Mouse (Mus musculus) c-Kit-positive CD71-positive TER-119-positive erythroid progenitor cells, embryonic 14.5 days (primary cell): Measurements from ENCODE around the gene Cobl.

Source experiments
- DNase-seq: peaks from one replicate; pipeline ENCODE4 v3.0.0-alpha.2; 2013; ENCODE audit warnings: low spot score

Gene Cobl

DNA sequence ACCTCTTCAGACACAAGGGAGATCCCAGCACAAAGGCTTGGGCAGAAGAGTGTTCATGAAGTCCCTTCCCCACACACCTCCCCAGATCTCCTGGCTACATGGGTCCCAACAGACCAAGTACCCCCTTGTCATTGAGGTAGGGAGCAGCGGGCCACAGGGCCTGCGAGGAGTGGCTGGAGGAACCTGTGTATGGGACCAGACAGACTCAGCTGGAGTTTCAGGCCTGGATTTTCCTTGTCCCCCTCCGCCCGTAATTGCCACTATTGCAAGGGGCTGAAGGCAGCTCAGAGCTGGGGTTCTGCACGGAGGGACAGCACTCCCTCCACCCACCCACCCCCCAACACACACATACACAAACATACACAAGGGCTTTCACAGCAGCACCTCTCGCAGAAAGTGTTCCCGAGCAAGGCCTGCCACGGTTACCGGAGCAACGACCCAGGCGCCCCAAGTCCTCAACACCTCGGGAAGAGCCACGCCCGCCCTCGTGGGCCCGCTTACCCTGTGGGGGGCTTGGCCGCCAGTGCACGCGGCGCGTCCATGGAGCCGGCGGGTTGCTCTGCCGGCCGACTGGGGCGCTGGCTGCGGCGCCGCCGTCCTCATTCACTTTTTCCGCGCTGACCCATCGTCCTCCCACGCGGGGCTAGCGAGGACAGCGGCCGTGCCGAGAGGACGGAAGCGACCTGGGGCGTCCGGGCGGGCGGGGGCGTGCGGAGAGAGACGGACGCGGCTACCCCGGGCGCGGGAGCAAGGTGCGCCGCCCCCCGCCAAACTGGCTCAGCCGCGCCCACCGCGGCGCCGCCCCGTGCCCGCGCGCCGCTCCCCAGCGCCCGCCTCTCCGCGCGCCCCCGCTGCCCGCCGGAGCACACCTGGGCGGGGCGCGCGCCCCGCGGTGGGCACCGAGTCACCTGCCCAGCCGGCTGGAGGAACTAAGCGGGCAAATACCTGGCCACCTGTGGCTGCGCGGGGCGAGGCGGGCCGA lies at the start of gene Cobl:
Gene Cobl (minus strand): TSS at position 780 of the 982 bp plus-strand sequence.
- no peak for DNase-seq

DNA sequence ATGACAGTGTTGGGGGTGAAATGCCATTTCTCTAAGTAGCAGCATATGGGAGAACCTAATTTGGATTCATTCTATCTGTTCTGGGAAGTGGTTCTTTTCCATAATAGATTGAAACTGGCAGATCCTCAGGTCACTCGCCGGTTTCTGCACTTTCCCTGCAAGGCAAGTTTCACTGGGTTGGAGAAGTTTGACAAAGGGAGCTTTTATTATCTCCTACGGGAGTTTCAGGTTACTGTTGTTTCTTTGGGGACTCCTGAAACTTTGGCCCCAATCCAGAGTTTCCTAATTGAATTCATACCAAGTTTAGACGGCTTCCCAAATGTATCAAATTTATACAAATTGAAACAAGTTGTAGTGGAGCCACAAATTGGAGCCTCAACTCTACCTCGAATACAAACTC lies 49.0 kb upstream of the Cobl start:
- no peak for DNase-seq

DNA sequence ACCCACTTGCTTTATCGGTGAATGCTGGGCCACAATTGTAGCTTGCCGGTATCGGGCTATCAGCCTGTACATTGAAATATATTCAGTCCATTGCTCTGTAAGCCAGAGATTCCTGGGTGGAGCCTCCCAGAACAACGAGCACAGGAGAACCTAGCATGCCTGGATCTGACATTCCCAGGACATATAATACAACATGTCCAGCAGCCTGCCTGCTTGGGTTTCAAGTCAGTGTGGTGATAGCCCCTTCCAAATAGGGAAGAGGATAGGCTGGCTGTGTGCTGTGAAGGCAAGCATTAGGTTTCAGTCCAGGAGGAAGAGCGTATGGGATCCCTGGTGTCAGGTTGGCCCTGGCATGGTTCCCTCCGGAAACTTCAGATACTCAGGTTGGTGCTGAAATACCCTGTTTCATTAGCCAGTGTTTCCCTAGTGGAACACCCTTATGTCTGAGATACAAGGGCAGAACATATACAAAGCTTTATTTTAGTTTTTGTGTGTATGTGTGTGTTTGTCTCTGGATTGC lies 41.7 kb upstream of the Cobl start:
- DNase-seq, result no peak

DNA sequence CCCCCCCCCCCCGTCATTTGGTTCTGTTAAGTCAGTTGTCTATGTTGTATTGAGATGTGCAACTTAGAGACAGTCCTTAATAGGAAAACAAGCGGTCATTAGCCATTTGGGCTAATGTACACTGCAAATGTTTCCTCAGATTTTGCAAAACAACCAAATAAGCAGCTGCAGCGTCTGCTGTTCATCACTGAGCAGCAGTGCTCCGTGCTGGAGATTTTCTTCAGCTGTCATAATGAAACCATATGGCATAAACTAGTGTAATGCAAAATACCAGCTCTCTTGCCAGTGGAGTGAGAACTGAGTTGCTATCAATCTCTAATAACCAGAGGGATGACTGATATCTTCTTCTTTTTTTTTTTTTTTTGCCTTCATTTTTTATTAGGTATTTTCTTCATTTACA lies 39.0 kb upstream of the Cobl start:
- DNase-seq, result no peak

DNA sequence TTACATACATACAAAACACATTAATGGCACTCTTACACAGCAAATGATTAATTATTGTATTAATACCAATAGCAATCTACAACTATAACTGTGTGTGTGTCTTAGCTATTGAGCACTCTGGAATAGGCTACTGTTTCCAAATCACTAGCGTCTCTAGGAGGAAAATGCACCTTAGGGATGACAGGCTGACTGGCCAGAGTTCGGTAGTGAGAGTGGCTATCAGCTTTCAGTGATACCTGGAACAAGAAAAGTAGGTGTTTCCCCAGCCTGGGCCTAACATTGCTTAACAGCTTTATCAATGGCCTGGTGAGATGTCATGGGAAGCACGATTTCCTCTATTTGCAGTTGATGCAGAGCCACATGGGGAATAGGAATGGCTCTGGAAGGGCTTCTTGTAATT lies 37.0 kb upstream of the Cobl start:
- no peak for DNase-seq

DNA sequence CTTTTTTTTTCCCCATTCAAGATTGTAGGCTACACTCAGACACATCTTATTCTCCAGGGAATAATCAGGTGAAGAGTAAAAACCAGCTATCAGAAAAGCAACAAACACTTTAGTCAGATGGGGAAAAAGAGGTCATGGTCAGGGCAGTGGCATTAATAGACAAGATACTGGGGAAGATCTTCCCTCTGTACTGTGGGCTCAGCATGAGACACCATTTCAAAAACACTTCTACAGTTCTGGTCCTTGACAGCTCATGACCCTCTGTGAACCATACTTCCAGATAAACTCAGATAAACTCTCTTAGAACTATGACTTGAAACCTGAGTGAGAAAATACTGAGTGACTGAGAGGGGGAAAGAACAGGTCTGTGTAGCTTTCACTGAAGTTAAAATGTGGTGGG lies 29.0 kb upstream of the Cobl start:
- DNase-seq, result no peak

DNA sequence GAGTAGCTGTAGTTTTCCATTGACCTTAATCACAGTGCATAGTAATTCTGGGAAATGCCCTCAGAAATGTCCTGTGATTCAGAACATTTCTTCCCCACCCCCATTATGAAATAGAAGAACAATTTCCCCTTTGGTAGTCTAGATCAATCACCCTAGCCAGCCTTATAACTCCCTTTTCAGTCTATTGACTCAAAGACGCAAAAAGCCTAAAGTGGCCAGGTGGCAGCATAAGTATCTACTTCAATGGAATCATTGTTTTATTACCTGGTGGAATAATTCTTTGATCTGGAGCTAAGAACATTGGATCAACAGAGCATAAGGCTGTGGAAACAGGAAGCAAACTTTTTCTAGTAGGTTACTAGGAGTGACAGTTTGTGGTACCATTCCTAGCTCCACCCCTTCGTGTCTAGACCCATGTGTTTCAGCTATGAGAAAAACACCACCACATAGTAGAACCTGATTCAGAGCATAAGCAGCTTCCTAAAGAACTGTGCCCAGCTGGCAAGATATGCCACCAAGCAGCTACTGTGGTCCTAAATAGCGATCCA lies 15.2 kb upstream of the Cobl start:
- no peak for DNase-seq

DNA sequence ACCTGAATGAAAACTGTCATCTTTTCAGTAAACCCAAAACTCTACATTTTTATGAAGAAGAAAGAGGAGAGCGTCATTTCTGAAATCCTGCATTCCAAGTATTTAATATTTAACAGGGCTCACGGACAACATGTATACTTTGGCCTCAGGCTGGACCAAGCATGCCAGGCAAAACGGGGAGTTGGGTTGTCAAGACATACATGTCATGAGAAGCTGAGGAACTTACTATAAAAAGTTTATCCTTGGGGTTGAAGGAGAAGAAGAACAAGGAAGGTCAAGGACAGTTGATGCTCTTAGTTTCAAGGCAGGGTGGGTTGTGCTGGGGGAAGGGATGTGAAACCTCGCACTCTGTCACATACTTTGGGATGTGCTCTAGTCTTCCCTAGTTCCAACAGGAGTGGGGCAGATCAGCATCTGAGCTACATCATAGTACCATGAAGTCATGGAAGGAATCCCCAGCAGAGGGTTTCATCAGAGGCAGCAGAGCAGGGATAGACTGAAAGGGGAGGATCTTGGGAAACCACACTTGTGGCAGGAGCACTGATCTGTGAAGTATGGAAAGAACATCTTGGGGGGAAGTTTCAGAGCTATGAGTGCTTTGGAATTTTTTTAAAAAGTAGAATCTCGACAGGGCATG lies 9.7 kb upstream of the Cobl start:
- no peak for DNase-seq

DNA sequence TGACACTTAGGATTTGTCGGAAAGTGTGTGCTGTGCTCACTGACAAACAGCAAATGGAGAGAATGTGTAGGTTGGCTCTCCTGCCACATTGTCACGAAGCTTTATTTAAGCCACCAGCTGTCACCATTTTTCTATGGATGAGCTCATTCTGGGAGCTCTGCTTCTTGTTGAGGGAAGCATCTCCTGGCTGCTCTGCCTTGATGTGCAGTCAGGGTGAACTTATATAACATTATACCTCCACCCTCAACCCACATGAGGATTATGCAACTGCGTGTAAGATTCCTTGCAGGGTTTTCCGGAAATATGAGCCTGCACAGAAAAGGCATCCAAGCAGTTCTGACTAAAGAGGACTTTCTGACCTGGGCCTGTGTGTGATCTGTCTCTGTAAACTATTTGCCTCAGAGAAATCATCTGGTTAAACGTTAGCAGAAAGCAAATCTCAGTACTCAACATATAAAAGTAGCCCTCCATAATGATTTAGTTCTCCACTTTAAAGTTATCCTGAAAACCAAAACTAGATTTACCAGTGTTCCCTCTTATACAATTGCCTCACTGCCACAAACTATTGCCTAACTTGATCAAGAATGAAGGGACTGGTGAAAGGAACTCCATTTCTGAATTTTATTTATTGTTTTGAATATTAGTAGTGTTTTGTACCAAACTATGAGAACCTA lies 9.0 kb upstream of the Cobl start:
- no peak for DNase-seq

DNA sequence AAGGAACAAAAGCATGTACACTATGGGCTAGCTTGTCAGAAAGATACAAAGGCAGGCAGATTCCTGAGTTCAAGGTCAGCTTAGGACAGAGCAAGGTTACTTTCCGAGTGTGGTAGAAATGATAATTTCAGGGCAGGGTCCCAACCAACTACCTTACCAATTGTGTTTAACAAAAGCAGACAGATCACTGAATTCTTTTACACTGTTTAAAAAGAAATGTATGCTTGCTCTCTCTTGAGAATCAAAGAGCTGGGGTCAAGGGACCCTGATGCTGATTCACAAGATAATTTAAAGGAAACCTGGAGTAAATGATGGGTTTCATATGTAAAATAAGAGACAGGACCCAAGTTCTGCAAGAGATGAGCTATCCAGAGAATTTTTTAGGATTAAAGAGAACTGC lies 4.9 kb upstream of the Cobl start:
- DNase-seq, result no peak

DNA sequence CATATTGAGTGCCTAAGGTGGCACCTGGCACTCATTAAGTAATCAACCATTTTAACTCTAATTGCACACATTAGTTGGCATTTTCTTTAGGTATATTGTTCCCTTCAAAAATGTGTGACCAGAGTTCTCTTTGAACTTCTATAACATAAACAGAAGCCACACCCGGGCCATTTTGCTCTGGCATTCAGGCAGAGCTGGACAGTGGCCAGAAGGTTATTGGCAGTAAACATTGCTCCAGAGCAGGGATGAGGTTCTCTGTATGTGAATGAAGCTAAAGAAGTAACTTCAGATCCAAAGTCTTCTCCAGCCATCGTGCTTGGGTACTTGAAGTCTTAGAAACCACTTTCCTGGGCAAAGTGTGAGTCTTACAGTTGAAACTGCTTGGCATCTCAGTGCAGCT lies 3.9 kb upstream of the Cobl start:
- DNase-seq, result no peak

DNA sequence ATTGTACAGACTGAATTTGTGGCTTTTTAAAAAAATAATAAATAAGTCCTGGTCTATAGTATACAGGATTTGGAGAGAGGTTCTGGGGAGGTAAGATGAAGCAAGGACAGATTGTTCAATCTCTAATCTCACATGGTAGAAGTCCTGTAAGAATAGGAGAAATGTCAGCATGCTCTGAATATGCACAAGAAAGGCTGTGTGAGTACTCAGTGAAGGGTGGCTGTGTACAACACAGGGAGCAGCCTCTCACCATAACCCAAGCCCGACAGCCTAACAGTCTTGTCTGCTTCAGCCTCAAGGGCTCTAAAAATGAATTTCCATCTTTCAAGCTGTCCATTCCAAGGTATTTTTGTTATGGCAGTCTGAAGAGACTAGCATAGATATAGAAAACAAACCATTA lies 3.1 kb upstream of the Cobl start:
- DNase-seq, result no peak

DNA sequence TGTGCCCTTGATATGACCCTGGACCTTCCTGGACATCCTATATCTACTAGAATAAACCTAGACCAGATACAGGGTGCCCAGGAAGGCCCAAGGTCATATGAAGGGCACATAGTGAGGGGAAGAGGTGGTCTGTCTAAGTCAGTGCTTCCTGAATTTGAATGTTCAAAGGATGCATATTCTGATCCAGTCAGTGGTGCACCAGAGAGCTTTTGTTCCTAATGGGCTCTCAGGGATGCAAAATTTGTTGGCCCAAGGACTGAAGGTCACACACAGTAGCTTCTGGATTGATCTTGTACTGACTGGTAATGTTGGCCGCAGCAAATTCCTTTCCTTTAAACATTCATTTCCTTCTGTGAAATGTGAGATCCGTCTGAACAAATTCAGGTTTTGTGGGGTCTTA lies 2.5 kb upstream of the Cobl start:
- DNase-seq, result no peak

DNA sequence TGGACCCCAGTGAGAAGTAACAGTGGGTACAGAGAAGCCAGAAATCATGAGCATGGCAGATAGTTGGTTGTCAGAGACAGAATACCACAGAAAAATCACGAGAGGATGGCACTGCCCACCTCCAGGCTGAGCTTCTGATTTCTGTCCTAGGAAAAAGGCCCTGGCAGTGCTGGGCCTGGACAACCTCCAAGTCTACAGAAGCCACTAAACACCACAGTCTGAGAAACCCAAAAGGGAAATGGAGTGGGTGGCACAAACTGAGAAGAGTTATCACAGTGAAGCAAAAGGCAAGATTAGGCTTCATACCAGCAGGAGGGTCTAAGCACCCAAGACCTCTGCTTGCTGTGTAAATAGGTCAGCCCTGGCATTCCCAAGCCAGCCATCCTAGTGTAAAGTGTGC lies 1.8 kb upstream of the Cobl start:
- no peak for DNase-seq

DNA sequence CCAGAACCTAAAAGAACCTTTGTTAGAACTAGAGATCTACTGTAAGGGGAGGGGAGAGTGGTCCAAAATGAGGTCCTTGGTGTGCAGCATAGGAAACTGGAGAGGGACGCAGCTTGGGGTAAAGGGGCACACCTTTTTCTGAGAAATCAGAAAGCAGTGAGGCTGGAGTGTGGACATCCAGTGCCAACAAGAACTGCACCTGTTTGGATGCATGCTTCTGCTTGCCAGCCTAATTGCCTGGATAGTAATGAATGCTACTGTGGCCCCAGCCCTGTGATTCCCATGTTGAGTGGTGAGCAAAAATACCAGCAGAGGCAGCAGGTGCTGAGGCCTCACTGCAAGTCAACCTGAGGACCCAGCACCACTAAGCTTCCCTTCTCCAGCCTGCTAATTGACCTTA lies 469 bp upstream of the Cobl start:
- no peak for DNase-seq

DNA sequence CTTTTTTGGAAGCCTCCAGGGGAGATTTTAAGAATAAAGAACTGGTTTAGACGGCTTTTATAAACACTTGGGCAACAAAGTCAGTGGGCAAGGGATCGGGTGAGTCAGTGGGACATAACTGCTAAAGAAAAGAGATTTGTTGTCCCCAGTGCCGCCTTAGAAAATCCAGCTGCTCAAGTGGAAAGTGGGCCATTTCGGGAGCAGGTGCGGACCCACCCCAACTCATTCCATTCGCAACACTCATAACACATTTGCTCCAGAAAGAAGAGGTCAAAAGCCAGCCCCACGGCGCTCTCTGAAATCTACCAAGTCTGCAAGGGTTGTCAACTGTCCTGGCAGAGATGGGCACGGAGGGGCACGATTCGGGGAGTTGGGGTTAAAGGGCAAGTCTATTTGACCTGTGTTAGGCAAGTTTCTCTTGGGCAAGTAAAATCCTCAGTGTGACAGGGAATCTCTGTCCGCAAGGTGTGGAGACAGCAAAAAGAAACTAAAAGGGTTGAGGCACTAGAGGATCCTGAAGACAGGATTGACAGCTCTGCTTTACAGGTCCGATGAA lies 1.1 kb downstream of the Cobl start:
- no peak for DNase-seq

DNA sequence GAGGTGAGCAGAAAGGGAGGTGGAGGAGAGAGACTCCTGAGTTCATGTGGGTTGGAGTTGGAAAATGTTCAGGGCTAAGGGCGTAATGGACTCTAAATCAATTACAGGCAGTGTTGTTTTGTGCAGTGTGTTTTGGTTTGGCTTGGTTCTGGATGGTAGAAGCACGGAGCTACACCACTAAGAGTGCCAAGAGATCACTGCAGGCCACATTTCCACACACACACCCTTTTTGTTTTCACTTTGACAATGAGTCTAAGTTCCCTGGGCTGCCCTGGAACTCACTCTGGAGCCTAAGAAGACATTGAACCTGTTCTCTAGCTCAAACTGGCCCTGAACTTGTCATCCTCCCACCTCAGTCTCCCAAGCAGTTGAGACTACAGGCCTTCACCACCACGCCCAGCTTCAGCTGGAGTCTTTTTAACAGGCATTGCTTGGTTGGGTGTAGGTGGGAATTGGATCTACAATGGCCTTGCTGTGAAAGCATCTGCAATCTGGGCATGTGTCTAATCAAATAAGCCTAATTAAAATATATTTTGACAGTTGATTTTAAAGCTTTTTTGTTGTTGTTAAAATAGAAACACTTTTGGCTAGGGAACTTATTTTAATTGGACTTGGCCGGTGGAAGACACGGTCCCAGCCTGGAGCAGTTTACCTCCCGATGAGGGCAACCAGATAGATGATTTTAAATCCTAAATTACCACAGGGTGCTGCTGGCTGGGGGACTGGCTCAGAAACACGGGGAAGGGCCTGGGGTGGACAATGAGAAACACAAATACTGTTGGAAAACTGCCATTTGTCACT lies 4.8 kb downstream of the Cobl start:
- no peak for DNase-seq

DNA sequence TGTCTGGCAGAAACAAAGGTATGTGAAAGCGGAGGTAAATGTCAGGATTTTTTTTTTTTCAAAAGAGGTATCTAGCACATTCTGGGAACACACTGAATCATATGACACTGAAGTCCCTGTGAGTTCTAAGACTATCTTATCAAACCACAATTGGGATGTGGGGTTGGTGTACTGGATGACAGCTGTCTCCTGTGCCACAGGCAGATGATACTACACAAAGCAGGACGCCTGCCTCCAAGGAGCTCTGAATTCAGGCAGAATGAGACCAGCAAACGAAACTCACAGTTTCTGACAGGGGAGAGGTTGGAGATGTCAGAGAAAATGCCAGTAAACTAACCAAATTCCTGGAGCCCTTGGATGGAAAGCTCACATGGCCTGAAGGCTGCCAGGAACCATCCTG lies 5.9 kb downstream of the Cobl start:
- DNase-seq, result no peak

DNA sequence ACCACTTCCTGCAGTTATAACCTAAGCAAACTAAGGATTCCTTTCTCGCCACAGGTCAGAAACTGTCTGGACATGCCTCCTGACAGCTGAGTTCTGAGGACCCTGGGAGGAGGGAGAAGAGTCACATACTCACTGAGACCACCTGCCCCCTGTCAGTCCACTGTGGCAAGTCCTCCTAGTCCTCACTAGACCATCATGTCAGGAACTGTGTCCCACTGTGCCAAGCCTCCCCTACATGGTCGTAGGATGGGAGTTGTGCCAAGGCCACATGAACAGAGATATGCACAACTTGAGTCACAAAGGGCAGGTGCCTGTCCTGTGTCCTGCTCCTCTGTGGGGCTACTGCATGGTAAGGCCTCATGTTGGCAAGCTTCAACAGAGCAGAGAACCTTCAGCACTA lies 6.4 kb downstream of the Cobl start:
- DNase-seq, result no peak

DNA sequence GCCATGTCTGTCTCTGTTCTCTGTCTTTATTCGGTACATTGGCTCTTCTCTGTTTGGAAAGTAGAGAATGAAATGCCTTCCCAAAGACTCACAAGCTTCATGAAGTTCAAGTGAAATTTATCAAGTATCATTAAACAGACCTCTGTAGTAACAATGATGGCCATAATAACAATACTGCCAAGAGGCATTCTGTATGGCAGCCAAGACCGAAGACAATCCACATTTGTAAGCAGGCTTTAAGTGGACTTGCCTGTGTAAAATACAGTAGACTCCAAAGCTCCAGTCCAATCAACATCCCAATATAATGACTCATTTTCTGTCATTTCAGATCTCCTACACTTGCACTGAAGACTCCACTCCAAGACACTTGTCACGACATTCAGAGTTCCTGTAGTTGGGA lies 16.7 kb downstream of the Cobl start:
- no peak for DNase-seq

DNA sequence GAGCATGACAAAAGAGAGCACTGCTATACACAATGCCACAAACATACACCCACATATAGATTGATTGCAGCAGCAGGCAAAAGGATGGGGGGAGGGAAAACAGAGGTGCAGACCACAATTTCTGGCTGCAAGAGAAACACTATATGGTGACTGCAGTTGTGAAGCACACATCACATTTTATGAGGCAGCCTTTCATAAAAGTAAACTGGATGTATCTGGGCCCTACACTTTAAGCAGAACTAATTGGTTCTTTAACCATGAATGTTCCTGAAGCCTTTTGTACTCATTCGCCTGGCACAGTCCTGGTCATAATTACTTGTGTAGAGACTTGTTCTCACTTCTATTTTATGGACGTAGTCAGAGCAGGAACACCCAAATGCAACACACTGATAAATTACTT lies 19.5 kb downstream of the Cobl start:
- DNase-seq, result no peak
